Mouse (Mus musculus): Measurements from ENCODE around the gene Klhl2. TPM values are rescaled to one million over a fixed set of nuclear protein-coding genes. Genes with fewer than 3 reads are reported as not detected.

Gene Klhl2
- total RNA-seq (2021), result 100 to 1,000 TPM; 153 to 175 TPM

- peak; percentile 74 to 80 for DNase-seq (ENCODE audit: low spot score in 2 of 2)
- intact Hi-C loops (cut with DNase I), result loop anchor here (1.0 to 5.0 kb wide), 3 partner anchors 21 to 92 kb away; no protein-coding TSS in a partner anchor
Measured at GRCm38 (mm10) chr8:64849897-64850541, at the start of gene Klhl2. TSS of gene Klhl2 (minus strand) at chr8:64850017.

- DNase-seq (ENCODE audit: low spot score in 2 of 2), result no peak
- intact Hi-C loops (cut with DNase I), result no loop called here
Measured at GRCm38 (mm10) chr8:64898710-64899109, 48.9 kb upstream of the Klhl2 start.

GRCm38 (mm10) chr8:64896731-64897130, 46.9 kb upstream of the Klhl2 start:
- DNase-seq (ENCODE audit: low spot score in 2 of 2), result no peak
- intact Hi-C loops (cut with DNase I), result no loop called here

GRCm38 (mm10) chr8:64880619-64881200, 30.9 kb upstream of the Klhl2 start:
- DNase-seq (ENCODE audit: low spot score in 2 of 2), result peak; percentile 24 to 44
- intact Hi-C loops (cut with DNase I), result no loop called here

GRCm38 (mm10) chr8:64877630-64878312, 28.0 kb upstream of the Klhl2 start:
- intact Hi-C loops (cut with DNase I), result no loop called here
- no peak for DNase-seq (ENCODE audit: low spot score in 2 of 2)

- intact Hi-C loops (cut with DNase I), result loop anchor here (1.0 to 2.0 kb wide), 3 partner anchors 21 to 217 kb away; partner anchors contain the start of gene Klhl2
- peak; percentile 60 to 93 for DNase-seq (ENCODE audit: low spot score in 2 of 2)
Measured at GRCm38 (mm10) chr8:64871469-64872165, 21.8 kb upstream of the Klhl2 start.

GRCm38 (mm10) chr8:64870218-64870617, 20.4 kb upstream of the Klhl2 start:
- intact Hi-C loops (cut with DNase I), result loop anchor here (2.0 kb wide), 1 partner anchor 215 kb away; no protein-coding TSS in a partner anchor
- DNase-seq (ENCODE audit: low spot score in 2 of 2), result no peak

GRCm38 (mm10) chr8:64849091-64849896, 523 bp downstream of the Klhl2 start:
- no peak for DNase-seq (ENCODE audit: low spot score in 2 of 2)
- intact Hi-C loops (cut with DNase I), result loop anchor here (5.0 kb wide), 2 partner anchors 77 to 93 kb away; no protein-coding TSS in a partner anchor

- intact Hi-C loops (cut with DNase I), result loop anchor here (5.0 kb wide), 2 partner anchors 76 to 94 kb away; no protein-coding TSS in a partner anchor
- DNase-seq (ENCODE audit: low spot score in 2 of 2), result no peak
Measured at GRCm38 (mm10) chr8:64848245-64848785, 1.5 kb downstream of the Klhl2 start.

GRCm38 (mm10) chr8:64847650-64848049, 2.2 kb downstream of the Klhl2 start:
- intact Hi-C loops (cut with DNase I), result loop anchor here (5.0 kb wide), 2 partner anchors 75 to 95 kb away; no protein-coding TSS in a partner anchor
- DNase-seq (ENCODE audit: low spot score in 2 of 2), result no peak

- intact Hi-C loops (cut with DNase I), result loop anchor here (5.0 kb wide), 2 partner anchors 75 to 95 kb away; no protein-coding TSS in a partner anchor
- DNase-seq (ENCODE audit: low spot score in 2 of 2), result no peak
Measured at GRCm38 (mm10) chr8:64847241-64847640, 2.6 kb downstream of the Klhl2 start.

GRCm38 (mm10) chr8:64845314-64845713, 4.5 kb downstream of the Klhl2 start:
- intact Hi-C loops (cut with DNase I), result loop anchor here (5.0 kb wide), 2 partner anchors 73 to 97 kb away; no protein-coding TSS in a partner anchor
- peak in 1 of 2 experiments; percentile 55 for DNase-seq (ENCODE audit: low spot score in 2 of 2)

GRCm38 (mm10) chr8:64844043-64844481, 5.8 kb downstream of the Klhl2 start:
- intact Hi-C loops (cut with DNase I), result no loop called here

GRCm38 (mm10) chr8:64843168-64843567, 6.6 kb downstream of the Klhl2 start:
- intact Hi-C loops (cut with DNase I), result no loop called here
- no peak for DNase-seq (ENCODE audit: low spot score in 2 of 2)

More at GRCm38 (mm10) chr8:64844043-64844481, 5.8 kb downstream of the Klhl2 start:
- no peak for DNase-seq (ENCODE audit: low spot score in 2 of 2)

- DNase-seq (ENCODE audit: low spot score in 2 of 2), result peak in 1 of 2 experiments; percentile 78
- intact Hi-C loops (cut with DNase I), result no loop called here
Measured at GRCm38 (mm10) chr8:64841747-64842406, 7.9 kb downstream of the Klhl2 start.

GRCm38 (mm10) chr8:64839628-64840027, 10.2 kb downstream of the Klhl2 start:
- intact Hi-C loops (cut with DNase I), result no loop called here
- no peak for DNase-seq (ENCODE audit: low spot score in 2 of 2)

- DNase-seq (ENCODE audit: low spot score in 2 of 2), result no peak
- intact Hi-C loops (cut with DNase I), result no loop called here
Measured at GRCm38 (mm10) chr8:64835475-64836122, 14.2 kb downstream of the Klhl2 start.
